Mouse (Mus musculus) large intestine, adult 2 months (tissue): Measurements from ENCODE around the gene Hist1h2bg. TPM values are rescaled to one million over a fixed set of nuclear protein-coding genes. Genes with fewer than 3 reads are reported as not detected.
A peak's percentile ranks its signal among the peaks of the same experiment; 100 is the strongest.
"Not testable (repeated sequence)": the region's sequence is repeated elsewhere in the genome, so short reads cannot be mapped to it uniquely, and the experiment has no call there.

Experiments
- DNase-seq: peaks from one replicate; pipeline ENCODE4 v3.0.0-alpha.2; 2012; ENCODE audit warnings: low read depth, low spot score
- WGBS: fragments of 180-500 bp; shearing (Covaris S2); methylation state at CpG from one replicate; pipeline ENCODE4 v1.1.7; 2018; 5-methylcytosine and 5-hydroxymethylcytosine counted together
- polyA plus RNA-seq: library from polyadenylated mRNA; depleted of rRNA; stranded (reverse); fragments of >200 nt; gene quantifications from 2 replicates; pipeline ENCODE4 v1.2.3, GENCODE M21; 2012

Gene Hist1h2bg
- polyA plus RNA-seq, 1 experiment, result 29.0 TPM

DNA sequence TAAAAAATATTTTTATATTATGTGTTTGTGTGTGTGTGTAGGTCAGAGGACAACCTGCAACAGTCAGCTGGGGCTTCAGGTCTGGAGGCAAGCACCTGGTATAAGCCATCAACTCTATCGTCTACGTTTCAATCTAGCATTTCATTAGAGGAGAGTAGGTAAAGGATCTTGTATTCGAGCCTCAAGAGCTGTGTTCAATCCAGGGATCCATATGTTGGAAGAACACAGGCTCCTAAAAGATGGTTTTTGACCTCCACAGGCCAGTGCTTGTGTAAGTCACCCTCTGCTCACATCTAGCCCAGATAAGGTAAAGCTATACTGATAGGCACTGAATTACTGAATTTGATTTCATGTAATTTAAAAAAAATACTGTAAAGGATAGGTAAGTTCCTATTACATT, 14.3 kb upstream of the Hist1h2bg start:
- no peak for DNase-seq
- WGBS, result 45% methylated on average over 3 of the region's 3 CpGs

- DNase-seq, result not testable (repeated sequence)
- WGBS, result 19% methylated on average over 2 of the region's 2 CpGs
Measured at GRCm38 (mm10) chr13:23560699-23561098, 10.5 kb upstream of the Hist1h2bg start.

GRCm38 (mm10) chr13:23561531-23561882, 9.7 kb upstream of the Hist1h2bg start:
- 1% methylated on average over 2 of the region's 5 CpGs for WGBS
- DNase-seq, result not testable (repeated sequence)

DNA sequence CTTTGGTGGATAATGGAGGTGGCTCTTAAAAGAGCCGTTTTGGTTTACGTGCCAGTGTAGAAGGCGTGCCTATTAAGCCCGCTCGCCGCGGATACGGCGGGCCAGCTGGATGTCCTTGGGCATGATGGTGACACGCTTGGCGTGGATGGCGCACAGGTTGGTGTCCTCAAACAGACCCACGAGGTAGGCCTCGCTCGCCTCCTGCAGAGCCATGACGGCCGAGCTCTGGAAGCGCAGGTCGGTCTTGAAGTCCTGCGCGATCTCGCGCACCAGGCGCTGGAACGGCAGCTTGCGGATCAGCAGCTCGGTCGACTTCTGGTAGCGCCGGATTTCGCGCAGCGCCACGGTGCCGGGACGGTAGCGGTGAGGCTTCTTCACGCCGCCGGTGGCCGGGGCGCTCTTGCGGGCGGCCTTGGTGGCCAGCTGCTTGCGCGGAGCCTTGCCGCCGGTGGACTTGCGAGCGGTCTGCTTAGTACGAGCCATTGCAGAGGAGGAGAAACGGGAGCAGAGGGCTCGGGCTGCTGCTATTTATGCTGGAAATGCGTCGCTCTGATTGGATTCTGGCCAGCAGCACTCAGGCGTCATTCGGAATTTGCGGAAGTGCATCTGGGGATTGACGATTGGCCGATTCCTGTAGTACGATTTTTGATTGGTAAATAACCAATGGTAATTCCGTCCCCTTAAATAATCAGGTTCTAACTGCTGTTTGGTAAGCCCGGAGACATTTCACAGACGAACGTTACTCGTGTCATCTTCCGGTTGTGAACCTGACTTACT, 9.1 kb upstream of the Hist1h2bg start, which contains the start of gene Hist1h3e:
TSS of gene Hist1h3e (minus strand) at position 487 of the 777 bp plus-strand sequence.
- under 1% methylated on average over 65 of the region's 67 CpGs for WGBS
- peak; percentile 91 for DNase-seq

DNA sequence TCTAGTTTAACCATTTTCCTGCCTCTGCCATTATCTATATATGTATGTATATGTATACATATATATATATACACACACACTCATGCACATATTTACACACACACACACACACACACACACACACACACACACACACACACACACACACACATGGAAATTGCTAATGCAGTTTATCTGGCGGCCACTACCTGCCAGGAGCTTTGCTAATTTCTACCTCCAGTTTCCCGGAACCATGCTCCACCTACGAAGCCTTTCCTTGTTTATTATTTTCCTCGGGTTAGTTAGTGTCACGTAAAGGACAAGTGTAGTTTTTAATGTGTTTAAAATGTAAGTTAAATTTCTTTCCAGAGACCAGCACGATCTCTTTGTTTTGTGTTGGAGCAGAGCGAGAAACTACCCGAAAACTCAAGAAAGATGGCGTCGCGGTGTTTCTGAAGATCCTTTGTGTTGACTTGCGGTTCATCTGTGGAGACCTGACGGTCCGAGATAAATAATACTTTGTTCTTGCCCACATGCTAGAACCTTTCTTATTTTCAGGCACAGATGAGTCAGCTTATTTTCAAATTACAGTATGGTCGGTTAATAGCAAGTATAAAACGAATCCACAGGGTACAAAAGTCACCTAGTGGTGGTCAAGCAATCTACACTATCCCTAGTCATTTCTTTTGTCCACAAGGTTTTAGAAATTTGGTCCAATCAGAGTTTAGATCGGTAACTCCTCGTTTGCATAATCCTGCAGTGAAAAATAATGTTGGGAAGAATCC, 8.3 kb upstream of the Hist1h2bg start:
- WGBS, result under 1% methylated on average over 18 of the region's 18 CpGs
- DNase-seq, result no peak

DNA sequence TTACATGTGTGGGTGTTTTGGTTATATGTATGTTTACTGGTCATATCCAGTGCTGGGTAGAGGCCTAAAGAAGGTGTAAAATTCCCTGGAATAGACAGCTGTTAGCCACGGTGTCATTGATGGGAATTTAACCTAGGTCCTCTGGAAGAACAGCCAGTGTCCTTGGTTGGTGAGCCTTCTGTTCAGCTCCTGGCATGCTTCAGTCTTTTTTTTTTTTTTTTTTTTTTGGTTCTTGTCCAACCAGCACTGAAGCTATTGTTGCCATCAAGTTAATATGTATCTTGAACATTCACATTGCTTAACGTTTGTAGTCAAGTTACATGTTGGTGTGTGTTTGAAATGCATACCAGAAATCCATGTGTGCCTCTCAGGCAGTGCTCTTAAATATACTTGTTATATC, 6.7 kb upstream of the Hist1h2bg start:
- 67% methylated on average over 2 of the region's 2 CpGs for WGBS
- no peak for DNase-seq

- WGBS, result under 1% methylated on average over 30 of the region's 41 CpGs
- DNase-seq, result not testable (repeated sequence)
Measured at GRCm38 (mm10) chr13:23570261-23571021, 755 bp upstream of the Hist1h2bg start.

- DNase-seq, result not testable (repeated sequence)
- WGBS, result under 1% methylated on average over 15 of the region's 34 CpGs
Measured at GRCm38 (mm10) chr13:23571504-23572217, 465 bp downstream of the Hist1h2bg start.

GRCm38 (mm10) chr13:23572218-23573033, 1.2 kb downstream of the Hist1h2bg start:
- no peak for DNase-seq
- WGBS, result 18% methylated on average over 2 of the region's 2 CpGs

GRCm38 (mm10) chr13:23573034-23573897, 2.1 kb downstream of the Hist1h2bg start:
- DNase-seq, result not testable (repeated sequence)
- WGBS, result 8% methylated on average over 20 of the region's 20 CpGs

DNA sequence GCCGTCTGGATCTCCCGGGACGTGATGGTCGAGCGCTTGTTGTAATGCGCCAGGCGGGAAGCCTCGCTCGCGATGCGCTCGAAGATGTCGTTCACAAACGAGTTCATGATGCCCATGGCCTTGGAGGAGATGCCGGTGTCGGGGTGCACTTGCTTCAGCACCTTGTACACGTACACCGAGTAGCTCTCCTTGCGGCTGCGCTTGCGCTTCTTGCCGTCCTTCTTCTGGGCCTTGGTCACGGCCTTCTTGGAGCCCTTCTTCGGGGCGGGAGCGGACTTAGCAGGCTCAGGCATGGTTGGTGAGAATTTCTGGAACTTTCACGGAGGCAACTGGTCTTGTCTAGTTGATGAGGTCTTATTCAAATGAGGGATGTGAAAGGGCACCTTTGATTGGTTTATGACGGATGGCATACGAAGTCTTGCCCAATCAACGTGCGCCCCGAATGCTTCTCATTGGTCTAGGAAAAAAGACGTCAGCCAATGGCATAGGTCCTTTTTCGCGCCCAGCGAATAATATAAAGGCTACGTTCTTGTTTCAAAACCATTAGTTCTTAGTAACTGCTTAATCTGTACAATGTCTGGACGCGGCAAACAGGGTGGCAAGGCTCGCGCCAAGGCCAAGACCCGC, 2.8 kb downstream of the Hist1h2bg start, which contains the start of the genes Hist1h2bf and Hist1h2ad:
TSS of gene Hist1h2bf (minus strand) at position 299 of the 627 bp plus-strand sequence.
TSS of gene Hist1h2ad (plus strand) at position 484 of the 627 bp plus-strand sequence.
- DNase-seq, result peak; percentile 92
- under 1% methylated on average over 42 of the region's 42 CpGs for WGBS

- not testable (repeated sequence) for DNase-seq
- WGBS, result 1% methylated on average over 14 of the region's 39 CpGs
Measured at GRCm38 (mm10) chr13:23574546-23575170, 3.5 kb downstream of the Hist1h2bg start.

GRCm38 (mm10) chr13:23575271-23575851, 4.2 kb downstream of the Hist1h2bg start, which contains the start of gene Hist1h3d:
Hist1h3d (plus strand) TSS chr13:23575763.
- 1% methylated on average over 18 of the region's 18 CpGs for WGBS
- DNase-seq, result no peak

DNA sequence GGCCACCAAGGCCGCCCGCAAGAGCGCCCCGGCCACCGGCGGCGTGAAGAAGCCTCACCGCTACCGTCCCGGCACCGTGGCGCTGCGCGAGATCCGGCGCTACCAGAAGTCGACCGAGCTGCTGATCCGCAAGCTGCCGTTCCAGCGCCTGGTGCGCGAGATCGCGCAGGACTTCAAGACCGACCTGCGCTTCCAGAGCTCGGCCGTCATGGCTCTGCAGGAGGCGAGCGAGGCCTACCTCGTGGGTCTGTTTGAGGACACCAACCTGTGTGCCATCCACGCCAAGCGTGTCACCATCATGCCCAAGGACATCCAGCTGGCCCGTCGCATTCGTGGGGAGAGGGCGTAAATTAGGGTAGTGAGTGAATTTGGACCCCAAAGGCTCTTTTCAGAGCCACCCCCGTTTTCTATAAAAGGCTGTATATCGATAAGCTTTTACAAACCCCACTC, 4.7 kb downstream of the Hist1h2bg start:
- 4% methylated on average over 13 of the region's 40 CpGs for WGBS
- DNase-seq, result not testable (repeated sequence)

DNA sequence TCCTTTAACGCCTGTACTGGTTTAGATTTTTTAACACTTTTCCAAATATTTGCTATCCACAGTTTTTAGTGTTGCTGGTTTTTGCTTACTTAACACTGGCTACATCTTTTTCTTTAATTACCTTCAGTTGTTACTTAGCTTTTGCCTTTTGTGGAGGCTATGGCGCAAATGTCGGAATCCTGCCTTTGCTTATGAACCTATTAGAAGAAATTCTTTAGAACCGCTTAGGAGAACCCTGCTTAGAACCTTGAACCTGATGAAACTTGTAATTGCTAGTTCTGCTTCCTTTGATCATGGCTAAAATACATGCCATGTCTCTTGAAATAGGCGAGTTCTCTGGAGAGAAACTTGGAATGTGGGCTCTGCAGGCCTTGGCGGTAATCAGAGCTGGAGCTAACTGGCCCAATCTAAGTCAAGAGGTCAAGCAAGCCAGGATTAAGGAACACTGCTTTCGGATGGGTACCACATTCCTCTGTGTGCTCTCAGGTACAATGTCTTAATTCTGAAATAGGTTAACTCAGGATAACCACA, 5.2 kb downstream of the Hist1h2bg start:
- DNase-seq, result no peak

More for the DNA sequence above, 5.2 kb downstream of the Hist1h2bg start:
- WGBS, result 47% methylated on average over 7 of the region's 7 CpGs
